Mouse (Mus musculus) retina, postnatal 7 days (tissue): Measurements from ENCODE around the gene Ubxn10.
A peak's percentile ranks its signal among the peaks of the same experiment; 100 is the strongest.

Experiments
- DNase-seq: peaks from one replicate; pipeline ENCODE4 v3.0.0-alpha.2; 2012; ENCODE audit warnings: low read depth, low spot score

Ubxn10 gene

DNA sequence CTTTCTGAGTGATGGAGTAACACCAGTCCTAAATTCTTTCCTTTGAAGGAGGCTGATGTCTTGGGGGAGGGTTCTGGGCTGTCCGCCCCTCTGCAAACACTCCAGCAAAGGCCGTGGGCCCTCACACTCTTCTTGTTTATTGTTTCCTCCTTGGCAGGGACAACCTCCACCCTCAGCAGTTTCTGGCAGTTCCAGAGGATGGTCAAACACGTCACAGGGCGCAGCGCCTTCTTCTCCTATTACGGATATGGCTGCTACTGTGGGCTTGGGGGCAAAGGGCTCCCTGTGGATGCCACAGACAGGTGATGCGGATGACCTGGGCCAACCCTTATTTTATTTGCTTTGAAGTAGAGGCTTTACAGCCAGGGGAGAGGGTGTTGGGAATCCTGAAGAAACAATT lies 2.9 kb downstream of the Ubxn10 start:
- DNase-seq = no peak

GRCm38 (mm10) chr4:138729018-138729703 lies 7.8 kb downstream of the Ubxn10 start:
- DNase-seq = no peak

DNA sequence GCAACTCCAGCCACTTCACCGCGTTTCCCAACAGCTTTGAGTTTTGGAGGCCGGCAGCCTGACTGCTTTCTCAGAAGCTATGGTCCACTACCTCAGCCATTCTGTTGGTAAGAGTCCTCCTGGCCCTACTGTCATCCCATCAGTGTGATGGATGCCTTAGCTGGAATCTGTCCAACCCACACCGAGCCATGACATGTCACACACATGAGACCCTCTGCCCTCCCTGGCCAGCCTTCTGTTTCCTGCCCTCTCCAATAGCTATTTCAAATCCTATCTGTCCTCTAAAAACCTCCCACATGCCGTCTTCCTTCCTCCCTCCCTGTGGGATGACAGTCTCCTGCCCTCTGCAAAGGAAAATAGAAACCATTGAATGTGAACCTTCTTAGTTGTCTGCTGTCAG lies 11.2 kb downstream of the Ubxn10 start:
- DNase-seq = no peak

GRCm38 (mm10) chr4:138725127-138725461 lies 11.9 kb downstream of the Ubxn10 start:
- peak; percentile 49 for DNase-seq

DNA sequence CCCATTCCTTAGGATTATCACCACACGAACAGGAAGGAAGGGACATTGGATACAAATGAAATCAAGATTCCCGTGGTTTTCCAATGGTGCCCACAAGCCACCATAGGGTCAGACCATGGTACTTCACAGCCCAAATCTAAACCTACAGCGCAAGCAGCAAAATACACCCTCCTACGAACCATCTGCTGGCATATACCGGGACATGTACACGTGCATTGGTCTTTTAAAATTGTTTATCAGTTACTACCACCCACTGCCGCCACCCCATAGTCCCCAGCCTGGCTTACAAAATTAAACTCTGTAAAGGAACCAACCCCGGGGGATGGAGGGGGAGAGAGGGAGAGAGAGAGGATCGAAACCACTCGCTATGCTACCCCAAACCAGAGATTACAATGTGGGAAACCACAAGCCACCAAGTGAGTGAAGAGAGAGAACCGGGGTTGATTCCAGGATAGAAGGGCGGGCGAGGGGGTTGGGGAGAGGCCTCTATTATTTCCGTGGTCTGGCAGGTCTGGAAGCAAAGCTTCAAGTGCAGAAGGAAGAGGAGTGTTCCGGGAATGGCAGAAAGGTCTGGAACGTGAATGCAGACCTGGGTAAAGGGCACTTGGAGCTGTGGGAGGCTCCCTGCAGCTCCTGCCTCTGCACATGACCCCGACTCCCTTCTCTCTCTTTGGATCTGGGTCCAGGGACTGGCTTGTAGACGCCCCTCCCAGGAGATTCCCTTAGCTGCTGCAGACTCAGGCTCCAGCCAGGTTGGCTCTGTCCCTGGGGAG lies 12.4 kb downstream of the Ubxn10 start, which contains the start of gene Pla2g2c:
Gene Pla2g2c, plus strand, starts transcription at position 439 of the 773 bp plus-strand sequence.
- DNase-seq = no peak

GRCm38 (mm10) chr4:138723493-138724281 lies 13.3 kb downstream of the Ubxn10 start:
- DNase-seq = no peak

DNA sequence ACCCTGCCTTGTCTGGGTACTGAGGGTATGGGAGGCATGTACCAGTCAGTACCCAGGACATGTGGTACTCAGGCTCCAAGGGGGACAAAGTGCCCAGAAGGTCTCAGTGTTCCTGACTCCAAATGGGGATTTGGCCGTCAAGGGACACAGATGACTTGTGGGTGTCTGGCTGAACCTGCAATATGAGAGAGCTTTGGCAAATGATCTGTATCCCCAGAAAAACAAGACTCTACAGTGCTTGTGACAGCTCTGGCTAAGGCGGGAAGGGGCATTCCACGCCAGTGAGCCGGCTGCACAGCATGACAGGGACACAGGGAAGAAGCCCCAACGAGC lies 17.7 kb downstream of the Ubxn10 start:
- DNase-seq = no peak

GRCm38 (mm10) chr4:138718586-138719263 lies 18.2 kb downstream of the Ubxn10 start:
- DNase-seq = no peak

DNA sequence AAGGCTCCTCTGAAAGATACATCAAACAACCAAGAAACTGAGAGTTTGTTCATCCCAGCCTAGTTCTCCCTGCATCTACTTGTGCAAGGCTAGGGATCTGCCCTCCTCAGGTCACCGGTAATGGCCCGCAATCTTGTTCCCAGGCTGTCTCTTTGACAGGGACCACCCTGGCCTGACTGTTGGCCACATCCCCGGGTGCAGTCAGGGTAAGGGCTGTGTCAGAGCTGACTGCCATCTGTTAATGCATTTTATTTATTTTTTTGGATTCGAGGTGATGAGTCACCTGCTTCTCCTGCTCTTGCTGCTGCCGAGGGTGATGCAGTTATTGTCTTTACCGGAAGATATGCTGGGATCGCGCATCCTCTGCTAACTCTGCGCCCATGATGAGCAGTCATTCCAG lies 20.3 kb downstream of the Ubxn10 start:
- no peak for DNase-seq

DNA sequence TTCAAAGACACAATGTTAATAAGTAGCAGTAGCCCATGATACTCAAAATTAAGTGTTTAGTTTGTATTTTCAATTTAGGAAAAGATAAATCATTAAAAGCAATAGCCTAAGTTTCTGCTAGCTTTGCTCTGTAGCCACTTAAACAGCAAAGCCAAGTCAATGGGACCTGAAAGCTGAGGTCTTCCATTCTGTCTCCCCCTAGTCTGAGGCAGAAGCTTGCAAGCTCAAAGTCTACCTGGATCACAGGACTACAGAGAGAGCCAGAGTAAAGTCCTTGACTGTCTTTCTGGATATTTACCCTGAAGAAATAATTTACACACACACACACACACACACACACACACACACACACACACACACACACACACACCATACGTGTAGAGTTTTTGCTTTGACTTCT lies 22.8 kb downstream of the Ubxn10 start:
- no peak for DNase-seq

DNA sequence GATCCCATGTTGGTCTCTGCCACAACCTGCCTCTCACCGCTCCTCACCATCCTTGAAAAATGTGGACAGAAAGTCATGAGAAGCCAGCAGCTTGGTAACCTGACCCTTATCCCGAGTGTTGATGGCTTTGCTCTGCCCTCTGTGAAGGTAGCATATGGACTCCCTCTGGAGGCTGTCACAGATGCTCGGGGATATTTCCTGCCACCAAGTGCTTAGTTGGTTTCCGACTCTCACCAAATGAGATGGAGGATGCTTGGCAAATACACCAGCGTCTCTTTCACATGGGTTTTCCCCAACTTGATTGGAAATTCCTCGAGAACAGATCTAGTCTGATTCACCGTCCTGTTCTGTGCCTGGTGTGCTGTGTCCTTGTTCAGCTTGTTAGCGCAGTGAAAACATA lies 24.3 kb downstream of the Ubxn10 start:
- no peak for DNase-seq

- no peak for DNase-seq
Measured at GRCm38 (mm10) chr4:138712096-138712495, 24.9 kb downstream of the Ubxn10 start.

GRCm38 (mm10) chr4:138711051-138711820 lies 25.7 kb downstream of the Ubxn10 start:
- DNase-seq = no peak

DNA sequence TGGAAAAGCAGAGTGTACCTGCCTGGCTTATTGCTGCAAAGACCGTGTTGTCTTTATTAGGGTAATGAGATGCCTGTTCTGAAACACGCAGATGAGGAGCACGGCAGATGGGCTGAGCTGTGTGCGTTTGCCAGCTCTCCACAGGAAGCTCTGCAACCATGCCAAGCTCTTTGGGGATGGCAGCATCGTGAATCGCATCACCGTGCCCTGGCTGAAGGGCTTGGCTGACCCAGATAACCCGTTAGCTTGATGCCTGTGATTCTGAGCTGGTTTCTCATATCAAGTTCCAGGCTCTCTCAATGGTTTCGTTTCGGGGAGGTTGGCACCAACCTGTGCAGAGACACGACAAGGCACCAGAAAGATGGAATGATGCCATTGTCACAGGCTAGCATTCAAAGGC lies 26.3 kb downstream of the Ubxn10 start:
- DNase-seq = peak; percentile 32

DNA sequence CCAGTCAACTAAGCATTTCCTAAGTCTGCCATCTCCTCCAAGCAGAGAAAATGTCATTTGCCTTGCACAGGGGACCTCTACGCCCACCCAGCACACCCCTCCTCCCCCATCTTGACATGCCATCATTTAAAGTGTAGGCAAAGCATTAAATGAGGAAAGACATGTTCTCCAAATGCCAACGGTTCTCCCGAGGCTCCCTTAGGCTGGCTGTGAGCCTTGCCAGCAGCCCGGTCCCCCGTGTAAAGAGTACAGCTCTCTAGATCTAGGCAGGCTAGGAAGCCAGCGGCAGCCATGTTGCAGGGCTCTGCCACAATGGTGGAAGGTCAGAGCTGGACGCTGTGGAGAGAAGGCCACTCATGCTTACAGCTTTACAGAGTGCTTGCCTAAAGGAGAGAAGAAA lies 27.0 kb downstream of the Ubxn10 start:
- no peak for DNase-seq

DNA sequence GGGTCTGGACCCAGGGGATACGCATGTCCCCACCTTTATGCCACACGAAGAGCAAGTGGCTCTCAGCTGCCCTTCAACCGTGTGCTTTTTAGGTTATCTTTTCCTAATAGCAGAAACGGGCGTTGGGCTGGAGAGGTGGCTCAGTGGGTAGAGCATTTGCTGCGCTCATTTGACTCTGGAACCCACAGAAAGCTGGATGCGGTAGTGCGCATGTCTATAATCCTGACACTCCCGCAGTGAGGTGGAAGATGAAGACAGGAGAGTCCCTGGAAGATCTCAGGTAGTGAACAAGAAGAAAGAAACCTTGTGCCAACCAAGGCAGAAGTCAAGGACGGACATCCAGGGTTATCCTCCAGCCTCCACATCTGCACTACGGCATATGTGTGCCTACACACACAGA lies 27.7 kb downstream of the Ubxn10 start:
- no peak for DNase-seq

DNA sequence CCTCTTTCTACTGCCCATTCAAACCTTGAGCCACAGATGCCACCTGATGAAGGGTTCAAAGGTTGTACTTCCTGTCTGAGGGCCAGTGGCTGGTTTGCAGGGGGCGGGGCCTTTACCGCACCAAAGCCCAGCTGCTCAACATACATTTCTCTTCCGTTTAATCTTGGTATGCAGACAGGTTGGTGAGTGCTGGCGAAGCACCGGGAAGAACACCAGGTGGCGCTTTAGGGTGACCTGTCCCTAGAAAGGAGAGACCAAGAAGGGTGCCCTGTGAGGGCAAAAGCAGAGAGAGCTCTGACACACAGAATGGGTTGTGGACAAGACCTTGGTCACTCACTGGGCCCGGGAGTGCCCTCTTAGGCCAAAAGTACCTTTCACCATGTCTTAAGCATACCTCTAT lies 28.3 kb downstream of the Ubxn10 start:
- peak; percentile 51 for DNase-seq

- no peak for DNase-seq
Measured at GRCm38 (mm10) chr4:138706620-138707019, 30.3 kb downstream of the Ubxn10 start.

DNA sequence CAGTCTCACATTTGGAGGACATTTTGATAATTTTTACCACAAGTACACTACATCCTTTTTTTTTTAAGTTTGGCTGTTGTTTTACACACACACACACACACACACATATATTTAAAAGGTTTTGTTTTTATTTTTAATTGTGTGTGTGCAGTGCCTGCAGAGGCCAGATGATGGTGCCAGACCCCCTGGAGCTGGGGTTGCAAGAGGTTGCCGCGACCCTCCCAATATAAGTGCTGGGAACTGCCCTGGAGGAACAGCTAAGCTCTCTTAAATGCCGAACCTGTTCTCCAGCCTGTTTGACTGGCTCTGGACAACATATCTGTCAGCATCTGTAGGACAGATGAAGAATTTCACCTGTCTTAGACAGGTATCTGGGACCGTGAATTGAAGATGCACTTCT lies 32.8 kb downstream of the Ubxn10 start:
- DNase-seq = no peak

GRCm38 (mm10) chr4:138703591-138703990 lies 33.4 kb downstream of the Ubxn10 start:
- no peak for DNase-seq

GRCm38 (mm10) chr4:138702528-138702927 lies 34.4 kb downstream of the Ubxn10 start:
- DNase-seq = no peak
